Mouse (Mus musculus) telencephalon, adult 2 months (tissue): ENCODE data around the gene Stt3b.

ENCODE experiments used
- DNase-seq: peaks from one replicate; pipeline ENCODE4 v3.0.0-alpha.2; 2011; ENCODE audit warnings: low read depth, low spot score

The Stt3b gene

DNA sequence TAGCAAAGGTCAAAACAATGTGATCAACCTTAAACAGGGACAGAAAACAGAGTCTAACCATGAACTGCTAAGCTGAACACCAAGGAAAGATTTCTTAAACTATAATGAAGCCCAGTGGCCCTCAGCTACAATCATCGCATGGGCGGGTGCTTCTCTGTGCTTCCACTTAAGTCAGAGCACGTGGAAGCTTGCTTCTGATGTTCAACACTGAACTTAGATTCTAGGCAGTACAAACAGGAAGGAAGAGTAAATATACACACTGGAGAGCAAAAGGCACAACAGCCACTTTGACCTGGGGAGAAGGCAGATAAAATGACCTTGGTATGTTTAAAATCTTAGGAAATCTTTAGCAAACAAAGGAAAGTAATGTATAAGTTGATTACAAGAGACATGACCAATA is 38.7 kb downstream of the Stt3b start:
- DNase-seq: no peak

DNA sequence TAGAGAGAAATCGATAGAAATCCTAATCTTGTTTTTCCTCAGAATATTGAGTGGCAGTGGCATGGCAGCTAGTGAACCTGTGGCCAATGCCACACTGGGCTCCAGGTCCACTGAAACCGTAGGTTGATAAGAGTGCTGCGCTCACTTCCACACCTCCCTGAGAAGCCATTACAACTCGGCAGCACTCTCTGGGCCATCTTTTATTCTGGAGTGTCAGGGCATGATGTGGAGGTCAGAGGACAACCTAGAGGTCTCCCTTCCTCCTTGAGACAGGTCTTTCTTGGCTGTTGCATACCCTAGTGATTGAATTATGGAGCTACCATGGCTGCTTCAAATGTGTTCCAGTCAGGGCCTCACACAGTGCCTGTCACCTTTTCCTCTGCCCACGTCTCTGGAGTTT is 48.3 kb downstream of the Stt3b start:
- no peak for DNase-seq

DNA sequence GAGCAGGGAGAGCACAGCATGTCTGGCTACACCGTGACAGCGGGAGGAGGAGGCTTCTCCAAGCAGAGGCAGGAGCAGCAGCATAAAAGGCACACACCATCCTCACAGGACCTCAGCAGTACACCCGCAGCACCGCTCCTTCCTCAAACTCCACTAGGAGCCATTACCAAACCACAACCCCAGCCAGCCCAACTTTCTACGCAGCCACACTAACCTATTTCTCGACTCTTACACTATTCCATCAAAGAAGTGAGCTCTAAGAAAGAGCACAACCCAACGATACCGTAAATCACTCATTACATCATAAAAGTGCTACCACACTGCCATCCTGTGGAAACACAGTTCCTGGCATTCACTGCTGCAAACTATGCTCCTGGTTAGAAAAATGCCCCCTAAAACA is 48.8 kb downstream of the Stt3b start:
- peak; percentile 46 for DNase-seq

DNA sequence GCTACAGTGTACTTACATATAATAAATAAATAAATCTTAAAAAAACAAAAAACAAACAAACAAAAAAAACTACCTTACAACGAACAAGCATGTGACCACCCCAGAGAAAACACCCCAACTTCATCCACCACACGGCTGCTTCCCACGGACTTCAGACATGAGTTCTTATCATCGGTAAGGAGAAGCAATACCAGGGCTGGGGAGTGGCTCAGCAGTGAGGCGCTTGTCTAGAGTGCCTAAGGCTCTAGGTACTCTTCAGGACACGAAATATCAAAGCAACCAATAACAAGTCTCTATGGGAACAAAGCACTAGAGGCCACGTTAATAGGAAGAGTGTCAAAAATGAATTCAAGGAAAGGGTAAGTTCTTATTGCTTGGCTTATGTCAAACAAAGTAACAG is 49.8 kb downstream of the Stt3b start:
- DNase-seq: no peak

DNA sequence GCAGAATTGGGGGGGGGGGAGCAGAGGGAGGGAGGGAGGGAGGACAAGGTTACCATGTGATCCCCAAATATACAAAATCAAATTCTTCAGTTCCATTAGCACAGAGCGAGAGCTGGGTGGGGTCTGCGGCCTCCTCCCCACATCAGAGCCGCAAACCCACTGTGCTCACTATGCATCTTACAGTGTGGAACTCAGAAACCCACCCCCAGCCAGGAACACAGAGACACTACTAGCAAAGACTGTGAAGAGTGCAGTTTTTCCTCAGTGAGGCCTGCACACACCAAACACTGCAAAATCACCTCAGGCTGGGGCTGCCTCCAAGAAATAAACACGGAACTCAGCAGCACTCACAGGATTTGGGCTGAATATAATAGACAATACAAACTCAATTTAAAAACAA is 50.4 kb downstream of the Stt3b start:
- DNase-seq: no peak

DNA sequence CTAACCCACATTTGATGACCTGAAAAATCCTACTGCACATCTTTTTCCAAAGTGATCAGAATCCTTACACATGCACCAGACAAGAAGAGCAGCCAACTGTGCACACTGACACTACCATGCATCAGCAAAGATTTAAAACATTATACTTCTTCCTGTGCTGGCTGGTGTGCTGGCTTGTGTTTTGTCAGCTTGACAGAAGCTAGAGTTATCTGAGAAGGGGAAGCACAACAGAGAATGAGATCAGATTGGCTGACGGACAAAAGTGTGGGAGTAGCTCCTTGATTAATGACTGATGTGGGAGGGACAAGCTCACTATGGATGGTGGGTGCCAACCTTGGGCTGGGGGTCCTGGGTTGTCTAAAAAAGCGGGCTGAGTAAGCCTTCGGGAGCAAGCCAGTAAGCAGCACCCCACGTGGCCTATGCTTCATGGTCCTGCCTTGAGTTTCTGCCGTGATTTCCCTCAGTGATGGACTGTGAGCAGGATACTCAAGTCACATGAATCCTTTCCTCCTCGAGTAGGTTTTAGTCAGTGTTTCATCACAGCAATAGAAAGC is 52.4 kb downstream of the Stt3b start:
- no peak for DNase-seq

DNA sequence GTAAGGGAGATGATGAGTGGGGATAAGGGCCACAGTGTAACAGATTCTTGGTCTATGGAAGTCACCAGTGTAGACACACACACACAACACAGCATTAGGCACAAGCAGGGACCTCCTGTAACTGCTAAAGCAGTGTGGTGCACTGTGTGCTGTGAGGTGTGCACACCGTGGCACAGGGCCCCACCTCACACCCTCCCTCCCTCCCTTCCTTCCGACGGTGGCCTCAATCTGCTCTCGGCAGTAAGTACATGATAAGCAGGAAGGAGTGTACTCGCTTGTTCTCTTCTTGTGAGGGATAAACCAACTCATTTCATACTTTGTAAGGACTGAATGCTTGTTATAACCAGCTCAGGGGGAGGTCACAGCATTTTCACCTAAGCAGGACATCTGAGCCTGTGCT is 61.1 kb downstream of the Stt3b start:
- DNase-seq: no peak

DNA sequence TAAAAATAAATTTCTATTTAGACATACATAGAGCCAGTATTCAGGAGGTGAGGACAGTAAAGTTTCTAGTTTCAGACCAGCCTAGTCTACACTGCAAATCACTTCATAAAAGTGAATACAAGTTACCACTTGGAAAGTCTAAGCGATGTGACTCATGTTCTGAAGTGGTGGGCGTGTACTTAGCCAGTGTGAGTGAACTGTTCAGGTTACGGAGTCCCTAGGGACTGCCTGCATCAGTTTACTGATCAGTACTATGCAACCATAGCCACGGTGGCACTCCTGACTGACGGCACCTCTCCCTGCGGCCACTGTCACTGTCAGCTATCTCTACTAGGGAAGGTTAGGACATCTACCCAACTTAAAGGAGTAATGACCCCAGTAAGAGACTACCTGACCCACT is 65.1 kb downstream of the Stt3b start:
- no peak for DNase-seq

DNA sequence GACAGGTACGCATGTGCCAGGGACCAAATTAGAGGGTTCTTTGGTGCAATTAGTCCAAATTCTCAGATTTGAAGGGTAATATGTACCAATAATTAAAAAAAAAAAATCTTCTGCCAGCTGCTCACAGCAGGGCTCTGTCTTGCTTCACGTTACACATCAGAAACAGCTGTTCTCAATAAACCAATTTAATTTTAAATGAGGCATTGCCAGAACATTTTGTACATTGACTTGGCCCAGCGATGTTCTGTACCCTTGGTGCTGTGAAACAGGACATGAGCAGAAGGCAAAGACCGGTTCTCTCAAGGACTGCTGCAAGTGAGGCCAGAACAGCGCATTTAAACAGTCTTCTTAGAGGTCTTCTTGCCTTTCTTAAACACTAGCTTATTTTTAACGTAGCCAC is 66.6 kb downstream of the Stt3b start:
- DNase-seq: no peak

DNA sequence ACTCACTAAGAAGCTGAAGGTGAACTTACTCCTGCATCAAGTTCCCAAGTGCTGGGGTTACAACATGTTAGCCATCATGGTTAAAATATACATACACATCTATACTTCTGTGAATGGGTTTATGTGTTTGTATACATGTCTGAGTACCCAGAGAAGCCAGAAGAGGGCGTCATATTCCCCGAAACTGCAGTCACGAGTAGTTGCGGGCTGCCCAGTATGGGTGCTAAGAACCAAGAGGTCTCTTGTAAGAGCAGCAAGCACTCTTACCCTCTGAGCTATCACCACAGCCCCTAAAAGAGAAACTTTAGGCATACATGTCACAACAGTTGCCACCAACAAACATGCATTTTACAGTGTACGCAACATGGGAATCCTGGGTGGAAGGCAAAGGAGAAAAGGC is 70.4 kb downstream of the Stt3b start:
- DNase-seq: no peak

DNA sequence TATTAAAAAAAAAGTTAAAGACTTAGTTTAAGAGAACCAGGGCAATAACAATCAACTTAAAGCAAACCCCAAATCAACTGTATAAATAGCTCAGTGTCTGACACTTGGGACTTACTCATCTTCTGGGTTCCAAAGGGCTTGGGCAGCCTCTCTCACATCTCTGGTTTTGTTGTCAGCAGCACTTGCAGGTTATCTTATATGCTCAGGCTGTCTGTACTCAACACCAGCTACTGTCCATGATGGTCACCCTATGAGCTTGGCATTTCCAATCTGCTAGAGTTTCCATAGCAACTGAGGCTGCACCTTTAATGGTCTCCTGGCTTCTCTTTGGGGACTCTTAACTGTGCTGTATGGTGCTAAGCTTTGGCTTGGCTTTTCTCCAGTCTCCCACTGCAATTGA is 72.3 kb downstream of the Stt3b start:
- DNase-seq: no peak

DNA sequence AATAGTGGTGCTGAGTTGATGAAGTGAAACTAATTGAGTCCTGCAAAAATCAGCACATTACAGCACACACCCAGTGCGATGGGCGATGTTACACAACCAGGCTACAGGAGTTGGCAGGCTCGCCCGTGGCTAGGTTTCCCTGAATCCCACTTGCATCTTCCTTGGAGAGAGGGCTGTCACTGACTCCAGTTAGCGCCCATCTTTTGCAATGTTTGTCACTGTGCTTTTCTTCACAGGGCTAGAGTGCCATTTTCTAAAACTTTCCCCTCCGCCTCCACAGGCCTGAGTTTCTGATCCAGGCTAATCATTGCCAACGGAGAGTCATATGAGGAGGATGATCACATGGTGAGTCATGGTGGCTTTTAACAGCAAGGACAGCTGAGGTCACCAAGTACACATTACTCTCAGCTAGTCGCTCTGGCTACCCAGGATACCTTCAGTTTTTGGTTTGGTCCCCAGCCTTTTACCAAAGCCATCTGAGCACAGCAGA is 73.8 kb downstream of the Stt3b start:
- no peak for DNase-seq

DNA sequence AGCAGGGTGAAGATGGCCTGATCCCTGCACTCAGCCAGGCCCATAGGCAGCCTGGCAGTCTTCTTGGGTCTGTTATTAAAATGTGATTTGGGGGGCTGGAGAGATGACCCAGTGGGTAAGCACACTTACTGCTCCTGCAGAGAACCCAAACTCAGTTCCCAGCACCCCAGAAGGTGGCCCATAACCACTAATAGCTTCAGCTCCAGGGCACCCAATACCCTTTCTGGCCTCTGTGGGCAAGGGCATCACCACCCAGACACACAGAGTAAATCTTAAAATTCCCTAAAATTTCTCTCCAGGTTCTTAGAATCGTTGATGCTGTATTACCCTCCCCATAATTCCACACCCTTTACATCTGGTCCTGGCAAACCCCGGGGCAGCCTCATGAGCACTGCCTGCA is 75.7 kb downstream of the Stt3b start:
- no peak for DNase-seq

DNA sequence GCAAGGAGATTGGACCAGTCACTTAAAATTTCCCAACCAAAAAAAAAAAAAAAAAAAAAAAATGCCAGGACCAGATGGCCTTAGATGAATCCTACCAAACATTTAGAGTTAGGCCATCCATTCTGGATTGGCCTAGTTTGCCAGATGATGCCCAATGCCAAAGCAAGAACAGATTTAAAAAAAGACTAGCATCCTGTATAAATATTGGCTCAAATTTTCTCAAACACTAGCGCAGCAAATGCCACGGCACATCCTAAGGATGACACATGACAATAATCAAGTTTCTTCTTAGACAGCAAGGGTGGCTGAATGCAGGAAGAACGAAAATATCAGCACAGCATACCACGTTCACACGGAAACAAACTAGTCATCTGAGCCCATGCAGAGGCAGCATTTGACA is 76.5 kb downstream of the Stt3b start:
- peak; percentile 77 for DNase-seq

DNA sequence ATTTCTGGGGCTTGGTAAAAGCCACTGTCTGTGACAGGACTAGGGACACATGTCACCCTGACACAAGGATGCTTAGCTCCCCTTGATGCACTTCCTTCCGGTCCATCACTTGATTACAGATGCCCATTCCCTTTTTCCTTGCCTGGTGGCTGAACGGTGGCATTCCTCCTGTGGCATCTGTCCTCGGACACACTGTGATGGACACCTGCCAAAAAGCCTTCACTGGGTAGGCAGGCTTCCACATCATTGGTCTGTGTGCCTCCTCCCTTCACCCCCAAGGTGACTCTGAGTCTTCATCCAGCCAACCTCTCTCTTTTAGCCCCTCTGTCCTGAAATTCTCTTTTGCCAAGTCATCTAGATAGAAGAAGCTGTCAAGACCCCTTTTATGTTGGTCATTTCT is 78.7 kb downstream of the Stt3b start:
- no peak for DNase-seq

DNA sequence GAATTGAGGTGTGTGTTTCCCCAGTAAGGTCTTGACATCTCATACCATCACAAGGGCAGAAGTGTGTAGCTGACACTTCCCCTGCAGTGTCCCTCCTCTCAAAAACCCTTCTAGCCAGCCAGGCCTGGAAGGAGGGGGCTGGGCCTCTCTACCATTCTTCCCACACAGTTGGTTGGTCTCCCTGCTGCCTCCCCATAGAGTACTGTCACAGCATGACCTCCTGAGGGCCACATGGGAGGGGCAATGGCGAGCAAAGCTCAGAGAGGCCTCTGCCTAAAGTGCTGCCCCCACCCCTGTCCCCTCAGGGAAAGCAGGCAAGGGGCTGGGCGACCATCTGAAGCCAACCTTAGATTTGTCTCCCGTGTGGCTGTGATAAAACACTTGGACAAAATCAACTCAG is 80.1 kb downstream of the Stt3b start:
- no peak for DNase-seq

DNA sequence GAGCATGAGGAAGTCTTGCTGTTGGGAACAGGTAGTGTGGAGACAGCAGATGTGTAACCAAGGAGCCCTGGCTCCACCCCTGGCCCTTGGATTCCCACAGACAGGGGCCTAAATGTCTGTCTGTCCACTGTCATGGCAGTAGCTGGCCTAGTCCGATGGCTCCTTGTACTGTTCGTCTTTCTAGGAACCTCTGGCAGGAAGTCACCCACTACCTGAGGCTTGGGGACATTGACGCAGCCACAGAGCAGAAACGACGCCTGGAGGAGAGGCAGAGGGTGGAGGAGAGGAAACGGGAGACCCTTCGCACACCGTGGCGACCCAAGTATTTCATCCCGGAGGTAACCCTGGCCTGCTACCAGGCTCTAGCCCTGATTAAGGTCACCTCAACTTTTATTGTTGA is 80.5 kb downstream of the Stt3b start:
- DNase-seq: no peak

DNA sequence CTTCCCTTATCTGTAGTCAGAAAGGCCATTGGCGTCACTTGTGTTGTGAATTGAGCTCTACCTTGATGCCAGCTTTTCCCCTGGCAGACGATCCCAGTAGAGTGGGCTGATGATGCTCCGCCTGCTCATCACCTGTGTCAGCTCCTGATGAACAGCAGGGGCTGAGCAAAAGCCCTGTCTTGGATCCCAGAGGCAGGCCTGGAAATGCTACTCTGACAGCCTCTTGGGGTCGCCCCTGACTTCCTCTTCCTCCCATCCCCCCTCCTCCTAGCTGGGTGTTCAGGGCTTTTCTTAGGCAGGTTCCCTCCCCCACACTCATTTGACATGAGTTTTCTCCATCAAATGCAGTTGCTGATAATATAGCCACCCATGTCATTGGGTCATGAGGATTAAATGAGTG is 81.1 kb downstream of the Stt3b start:
- no peak for DNase-seq

DNA sequence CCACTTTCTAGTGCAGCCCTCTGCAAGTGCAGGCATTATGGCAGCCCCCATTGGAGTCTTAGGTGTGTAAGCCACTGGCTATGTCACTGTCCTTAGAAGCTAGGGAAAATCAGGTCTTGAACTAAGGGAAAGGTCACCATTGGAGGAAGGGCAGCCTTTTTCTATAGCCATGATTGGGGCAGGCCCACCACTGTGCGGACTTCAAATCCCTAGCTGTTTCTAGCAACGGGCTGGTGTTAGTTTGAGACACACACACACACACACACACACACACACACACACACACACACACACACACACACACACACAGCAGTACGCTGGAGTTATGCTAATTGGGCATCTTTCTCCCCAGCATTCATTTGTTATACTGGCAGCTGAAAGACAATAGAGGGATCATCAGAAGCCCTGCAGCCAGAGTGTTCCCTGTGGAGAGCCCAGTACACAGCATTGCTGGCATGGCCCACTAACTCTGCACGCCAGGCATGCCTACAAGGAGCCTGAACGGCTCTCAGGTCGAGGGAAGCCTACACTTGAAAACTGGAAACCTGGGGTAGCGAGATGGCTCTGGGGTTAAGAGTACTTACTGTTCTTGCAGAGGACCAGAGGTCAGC is 85.4 kb downstream of the Stt3b start:
- no peak for DNase-seq

DNA sequence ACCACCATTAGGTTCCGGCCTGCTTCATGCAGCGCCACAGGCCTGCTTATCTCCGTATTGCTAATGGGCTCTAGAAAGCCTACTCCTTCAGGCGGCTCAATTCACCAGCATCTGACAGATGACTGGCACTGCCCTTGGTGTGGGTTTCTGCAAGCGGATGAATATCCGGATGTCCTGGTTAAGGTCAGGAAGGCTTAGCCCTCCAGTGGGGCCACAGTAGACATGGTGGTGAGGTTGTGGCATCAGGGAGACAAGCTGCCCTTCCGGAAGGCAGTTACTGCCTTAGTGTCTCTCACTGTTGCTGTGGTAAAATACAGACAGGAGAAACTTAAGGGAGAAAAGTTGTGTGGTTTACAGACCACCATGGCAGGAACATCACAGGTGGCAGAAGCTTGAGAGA is 89.0 kb downstream of the Stt3b start:
- DNase-seq: no peak

DNA sequence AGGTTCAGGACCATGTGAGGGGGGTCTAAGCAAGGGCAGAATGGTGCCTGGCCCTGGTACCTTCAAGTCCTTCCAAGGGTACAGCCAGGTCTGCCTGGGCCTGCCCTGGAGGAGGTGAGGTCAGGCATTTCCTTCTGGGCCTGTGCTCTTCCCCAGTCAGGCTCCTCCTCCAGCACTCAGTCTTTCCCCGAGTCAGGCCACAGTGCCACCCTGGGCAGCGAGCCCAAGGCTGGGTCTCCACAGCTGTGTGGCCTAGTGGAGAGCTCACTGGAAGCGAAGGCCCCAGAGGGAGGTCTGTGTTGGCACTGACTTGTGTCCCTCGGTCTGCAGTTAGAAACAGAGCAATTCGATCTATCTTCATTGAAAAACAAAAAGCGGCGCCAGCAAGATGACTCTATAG is 89.8 kb downstream of the Stt3b start:
- no peak for DNase-seq

DNA sequence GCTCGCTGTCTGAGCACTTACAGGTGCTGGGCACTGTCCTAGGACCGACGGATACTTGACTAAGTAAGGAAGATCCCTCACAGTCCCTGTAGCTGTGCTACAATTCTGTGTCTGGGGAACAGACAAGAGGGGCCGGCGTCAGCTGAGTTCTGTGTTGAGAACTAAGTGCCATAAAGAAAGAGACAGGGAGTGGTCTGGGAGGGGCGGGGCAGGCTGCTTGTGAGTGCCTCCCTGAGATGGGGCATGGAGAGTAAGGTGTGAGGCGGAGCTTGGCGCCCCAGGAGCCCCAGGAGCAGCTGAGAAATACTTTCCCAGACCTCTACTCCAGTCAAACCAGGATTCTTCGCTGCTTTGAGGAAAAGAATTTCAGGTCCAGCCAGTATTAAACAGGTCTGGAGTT is 92.2 kb downstream of the Stt3b start:
- DNase-seq: no peak

DNA sequence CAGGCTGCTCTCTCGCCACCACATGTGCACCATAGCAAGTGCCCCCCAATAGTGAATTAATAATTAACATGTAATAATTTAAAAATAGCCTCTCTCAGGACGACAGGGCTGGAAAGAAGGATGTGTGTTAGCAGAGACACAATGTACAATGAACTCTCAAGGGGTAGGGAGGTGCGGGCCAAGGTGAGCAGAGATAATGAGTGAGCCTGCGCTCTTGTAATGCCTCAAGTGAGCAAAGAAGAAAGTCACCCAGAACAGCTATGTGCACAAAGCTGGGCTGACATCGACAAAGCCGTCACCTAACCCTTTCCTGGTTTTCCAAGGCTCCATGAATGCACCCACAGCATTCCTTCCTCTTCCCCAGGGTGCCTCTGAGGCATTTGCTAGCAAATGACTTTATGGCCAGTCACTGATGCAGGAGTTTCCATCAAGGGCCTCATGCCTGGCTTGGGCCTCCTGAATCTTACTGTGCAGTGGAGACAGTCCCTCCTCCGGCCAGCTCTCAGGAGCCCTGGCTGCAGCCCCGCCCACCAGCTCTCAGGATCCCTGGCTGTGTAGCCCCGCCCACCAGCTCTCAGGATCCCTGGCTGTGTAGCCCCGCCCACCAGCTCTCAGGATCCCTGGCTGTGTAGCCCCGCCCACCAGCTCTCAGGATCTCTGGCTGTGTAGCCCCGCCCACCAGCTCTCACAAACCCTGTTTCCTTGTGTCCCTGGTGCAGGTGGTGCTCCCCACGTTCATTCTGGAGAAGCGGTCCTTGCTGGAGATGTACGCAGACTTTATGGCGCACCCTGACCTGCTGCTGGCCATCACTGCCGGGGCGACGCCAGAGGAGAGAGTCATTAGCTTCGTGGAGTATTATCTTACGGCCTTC is 94.2 kb downstream of the Stt3b start:
- DNase-seq: no peak
